Mouse (Mus musculus) G1E (cell line): ENCODE measurements around the gene Mgp. TPM values are rescaled to one million over a fixed set of nuclear protein-coding genes. Genes with fewer than 3 reads are reported as not detected.
A peak's percentile ranks its signal among the peaks of the same experiment; 100 is the strongest.

Source experiments
- ATAC-seq: 2 replicates; pipeline ENCODE4 v1.8.0; 2016; ENCODE audit warnings: mild to moderate bottlenecking; ENCODE audit not compliant: insufficient number of reproducible peaks, poor library complexity, low FRiP score, severe bottlenecking; ENCODE audit errors: extremely low read depth
- DNase-seq: peaks from one replicate; pipeline ENCODE4 v3.0.0; 2012; ENCODE audit warnings: low spot score
- H3K27me3 ChIP-seq: 2 replicates; pipeline ENCODE4 v1.6.1; 2012; ENCODE audit warnings: mild to moderate bottlenecking, low read length, inconsistent platforms; ENCODE audit not compliant: insufficient read depth
- H3K36me3 ChIP-seq: replicated peaks from 2 replicates; pipeline ENCODE3; 2012; ENCODE audit warnings: mild to moderate bottlenecking, inconsistent platforms
- H3K4me1 ChIP-seq: 2 replicates; pipeline ENCODE4 v1.6.1; 2012; ENCODE audit warnings: low read depth, low read length, inconsistent platforms, mixed read lengths; ENCODE audit not compliant: insufficient read depth
- H3K4me3 ChIP-seq: 2 replicates; pipeline ENCODE4 v1.5.1; 2012; ENCODE audit warnings: low read depth, mild to moderate bottlenecking, inconsistent platforms, low read length, moderate library complexity, mixed read lengths
- H3K9me3 ChIP-seq: replicated peaks from 2 replicates; pipeline ENCODE4 v1.6.1; 2012; ENCODE audit warnings: inconsistent platforms
- CTCF ChIP-seq: IDR thresholded peaks from 2 replicates; pipeline ENCODE4 v1.5.1; 2012; ENCODE audit warnings: low read depth, low read length, inconsistent platforms, mixed read lengths
- GATA1 ChIP-seq: IDR thresholded peaks from 2 replicates; pipeline ENCODE4 v1.6.1; 2012; ENCODE audit warnings: borderline replicate concordance, low read length, inconsistent platforms, mixed read lengths
- GATA2 ChIP-seq: IDR thresholded peaks from 2 replicates; pipeline ENCODE4 v1.6.1; 2012; ENCODE audit warnings: low read depth, low read length, inconsistent platforms, borderline replicate concordance
- POLR2AphosphoS5 ChIP-seq: IDR thresholded peaks from 2 replicates; pipeline ENCODE4 v1.6.1; 2012; ENCODE audit warnings: low read depth, low read length, inconsistent platforms; ENCODE audit not compliant: insufficient replicate concordance
- TAL1 ChIP-seq: conservative IDR thresholded peaks from 2 replicates; pipeline ENCODE4 v1.6.1; 2012; ENCODE audit warnings: low read depth, low read length, inconsistent platforms, mixed read lengths
- polyA plus RNA-seq: library from polyadenylated mRNA; stranded (reverse); fragments of >175 nt; gene quantifications from 2 replicates; pipeline ENCODE4 v1.2.3, GENCODE M21; 2012
- total RNA-seq, 2 experiments: library from RNA; stranded (forward) in 1 of 2; stranded (reverse) in 1 of 2; fragments of 200-1000 nt in 1 of 2; fragments of >200 nt in 1 of 2; fragmentation: Nextera tagmentation in 1 of 2; gene quantifications; 2 replicates each; pipeline ENCODE4 v1.2.3; 2014 to 2017

Gene Mgp
- total and polyA plus RNA-seq, 3 experiments = 0.16 TPM; not detected in 2

DNA sequence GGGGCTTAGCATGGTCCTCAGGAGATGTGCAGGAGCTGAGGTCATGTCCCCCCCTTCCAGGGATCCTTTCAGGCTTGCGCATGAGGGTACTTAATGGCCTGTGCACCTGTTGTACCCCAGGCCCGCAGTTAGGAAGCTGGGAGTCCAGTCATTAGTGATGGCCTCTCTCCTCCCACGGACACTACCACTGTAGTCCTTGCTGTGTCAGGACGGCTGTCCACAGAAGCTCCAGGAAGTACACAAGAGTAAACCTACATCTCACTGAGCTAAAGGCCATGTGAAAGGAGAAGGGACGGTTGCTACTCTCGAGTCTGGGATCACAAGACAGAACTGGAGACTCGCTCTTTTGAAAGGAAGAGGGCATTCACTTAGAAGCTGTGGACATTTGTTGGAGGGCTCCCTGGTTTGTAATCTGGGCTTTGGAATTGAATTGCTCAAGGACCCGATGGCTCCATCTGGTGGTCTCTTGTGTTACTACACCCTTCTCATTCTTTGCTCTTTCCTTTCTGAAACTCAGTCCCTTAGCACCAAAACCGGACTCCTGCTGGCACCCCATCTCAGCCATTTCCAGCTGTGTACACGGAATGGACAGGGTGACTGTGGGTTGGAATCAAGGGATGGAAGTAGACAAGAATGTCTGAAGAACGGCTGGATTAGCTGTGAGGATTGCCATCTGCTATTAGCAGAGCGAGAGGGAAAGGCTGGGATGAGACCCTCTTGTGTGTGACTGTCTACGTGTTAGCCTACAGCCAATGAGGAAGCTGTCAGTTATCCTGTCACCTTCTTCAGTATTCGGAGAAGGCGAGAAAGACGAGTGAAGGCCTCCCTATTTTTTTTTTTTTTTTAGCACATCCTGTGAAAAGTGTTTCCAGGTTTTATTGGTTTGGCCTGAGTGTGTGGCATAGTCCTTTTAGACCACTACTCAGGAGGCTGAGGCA lies 45.0 kb upstream of the Mgp start:
- no peaks in the 10 kb centered on the region for H3K27me3 ChIP-seq
- TF ChIP-seq GATA1 = no peak
- 0 out of 2 replicates have a peak, but pooled peaks have one; percentile 25 for TF ChIP-seq CTCF
- peak; percentile 42 for ATAC-seq
- H3K36me3 ChIP-seq = peaks cover 37% of the 10 kb centered on the region
- H3K4me3 ChIP-seq = no peak overlapping the region
- H3K9me3 ChIP-seq = no peaks in the 10 kb centered on the region
- no peak for DNase-seq
- peaks cover 6% of the 10 kb centered on the region; the same call in 1 of the 2 replicates for H3K4me1 ChIP-seq

GRCm38 (mm10) chr6:136917885-136918284 lies 42.3 kb upstream of the Mgp start:
- peaks cover 11% of the 10 kb centered on the region for H3K36me3 ChIP-seq

GRCm38 (mm10) chr6:136915721-136916395 lies 40.2 kb upstream of the Mgp start:
- H3K36me3 ChIP-seq = no peaks in the 10 kb centered on the region
- TF ChIP-seq GATA1 (no peak), POLR2AphosphoS5 (no peak), TAL1 (no peak), GATA2 (no peak), CTCF (no peak)
- ATAC-seq (no peak), DNase-seq (no peak)
- no peaks in the 10 kb centered on the region for H3K27me3 ChIP-seq
- H3K4me1 ChIP-seq = no peaks in the 10 kb centered on the region
- no peaks in the 10 kb centered on the region for H3K9me3 ChIP-seq
- no peak overlapping the region for H3K4me3 ChIP-seq

More at GRCm38 (mm10) chr6:136917885-136918284, 42.3 kb upstream of the Mgp start:
- H3K9me3 ChIP-seq = no peaks in the 10 kb centered on the region
- no peaks in the 10 kb centered on the region for H3K27me3 ChIP-seq
- DNase-seq = no peak
- no peak for ATAC-seq
- H3K4me3 ChIP-seq = no peak overlapping the region
- TF ChIP-seq TAL1 = no peak
- no peak for TF ChIP-seq CTCF
- TF ChIP-seq GATA2 = no peak
- TF ChIP-seq POLR2AphosphoS5 = no peak
- TF ChIP-seq GATA1 = no peak
- no peaks in the 10 kb centered on the region for H3K4me1 ChIP-seq

DNA sequence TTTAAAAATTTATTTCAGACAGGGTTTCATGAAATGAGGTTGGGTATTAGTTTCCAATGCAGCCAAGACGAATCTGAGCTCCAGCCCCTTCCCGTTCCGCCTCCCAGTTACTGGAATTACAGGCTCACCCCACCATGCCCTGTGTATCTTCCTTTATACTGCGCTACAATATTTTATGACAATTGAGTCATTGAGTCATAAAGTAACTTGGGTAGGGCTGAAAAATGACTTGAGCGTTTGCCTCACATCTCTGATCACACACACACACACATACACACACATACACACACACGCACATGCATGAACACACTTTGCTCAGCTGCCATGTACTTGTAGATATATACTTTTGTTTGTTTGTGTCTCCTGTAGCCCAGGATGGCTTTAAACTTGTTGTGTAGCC lies 38.6 kb upstream of the Mgp start:
- H3K4me3 ChIP-seq = no peak overlapping the region
- H3K27me3 ChIP-seq = no peaks in the 10 kb centered on the region
- H3K36me3 ChIP-seq = no peaks in the 10 kb centered on the region
- H3K9me3 ChIP-seq = no peaks in the 10 kb centered on the region
- no peaks in the 10 kb centered on the region; the same call in 1 of the 2 replicates for H3K4me1 ChIP-seq
- TF ChIP-seq CTCF (no peak), TAL1 (no peak), GATA2 (no peak), POLR2AphosphoS5 (no peak), GATA1 (no peak)
- DNase-seq (no peak), ATAC-seq (no peak)

- no peak for ATAC-seq
- no peak for DNase-seq
- no peaks in the 10 kb centered on the region for H3K9me3 ChIP-seq
These were observed 37.9 kb upstream of the Mgp start for GRCm38 (mm10) chr6:136913384-136914126.

GRCm38 (mm10) chr6:136912751-136913265 lies 37.2 kb upstream of the Mgp start:
- Histone ChIP-seq H3K4me1 (no peaks in the 10 kb centered on the region; the same call in 1 of the 2 replicates), H3K4me3 (no peak overlapping the region), H3K36me3 (no peaks in the 10 kb centered on the region), H3K27me3 (no peaks in the 10 kb centered on the region), H3K9me3 (no peaks in the 10 kb centered on the region)
- ATAC-seq (no peak), DNase-seq (no peak)
- TF ChIP-seq CTCF (no peak), GATA1 (no peak), TAL1 (no peak), GATA2 (no peak)

More at GRCm38 (mm10) chr6:136913384-136914126, 37.9 kb upstream of the Mgp start:
- H3K4me1 ChIP-seq = no peaks in the 10 kb centered on the region; the same call in 1 of the 2 replicates
- H3K36me3 ChIP-seq = no peaks in the 10 kb centered on the region
- TF ChIP-seq TAL1 (no peak), GATA1 (no peak), CTCF (no peak), GATA2 (no peak)
- H3K27me3 ChIP-seq = no peaks in the 10 kb centered on the region
- no peak overlapping the region for H3K4me3 ChIP-seq
